Mouse (Mus musculus) ovary, adult 18-20 months (tissue): Measurements from ENCODE around the gene Apoa2.

Experiments used
- DNase-seq: peaks from one replicate; pipeline ENCODE4 v3.0.0; 2022; ENCODE audit warnings: low spot score, mixed read lengths

Gene Apoa2

DNA sequence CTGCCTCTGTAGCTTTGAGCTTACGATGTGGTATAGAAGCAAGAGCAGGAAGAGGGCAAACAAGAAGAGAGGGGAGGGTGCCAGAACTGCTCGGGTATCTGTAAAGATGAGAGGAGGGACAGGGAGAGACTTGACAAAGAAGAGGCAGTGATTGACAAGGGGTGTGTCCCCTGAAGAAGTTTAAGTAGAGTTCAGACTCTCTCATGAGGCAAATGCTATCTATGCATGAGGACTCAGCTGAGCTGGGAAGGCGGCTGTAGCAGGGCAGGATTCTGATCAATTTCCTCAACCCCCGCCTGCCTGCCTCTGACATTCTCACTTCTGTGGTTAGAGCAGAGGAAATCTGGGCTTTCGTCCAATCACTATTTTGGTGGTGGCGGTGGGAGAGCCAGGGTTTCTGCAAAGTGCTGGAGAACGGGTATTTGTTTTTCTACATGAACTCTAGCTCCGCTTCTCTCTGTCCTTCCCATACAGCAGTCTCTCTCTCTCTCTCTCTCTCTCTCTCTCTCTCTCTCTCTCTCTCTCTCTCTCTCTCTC is 37.8 kb downstream of the Apoa2 start:
- peak; percentile 75 for DNase-seq

GRCm38 (mm10) chr1:171263185-171263611 is 38.3 kb downstream of the Apoa2 start:
- no peak for DNase-seq

GRCm38 (mm10) chr1:171263666-171264461 is 39.0 kb downstream of the Apoa2 start:
- no peak for DNase-seq

- DNase-seq, result no peak
These were observed 41.3 kb downstream of the Apoa2 start for GRCm38 (mm10) chr1:171265971-171266744.

GRCm38 (mm10) chr1:171268341-171268740 is 43.5 kb downstream of the Apoa2 start:
- no peak for DNase-seq

DNA sequence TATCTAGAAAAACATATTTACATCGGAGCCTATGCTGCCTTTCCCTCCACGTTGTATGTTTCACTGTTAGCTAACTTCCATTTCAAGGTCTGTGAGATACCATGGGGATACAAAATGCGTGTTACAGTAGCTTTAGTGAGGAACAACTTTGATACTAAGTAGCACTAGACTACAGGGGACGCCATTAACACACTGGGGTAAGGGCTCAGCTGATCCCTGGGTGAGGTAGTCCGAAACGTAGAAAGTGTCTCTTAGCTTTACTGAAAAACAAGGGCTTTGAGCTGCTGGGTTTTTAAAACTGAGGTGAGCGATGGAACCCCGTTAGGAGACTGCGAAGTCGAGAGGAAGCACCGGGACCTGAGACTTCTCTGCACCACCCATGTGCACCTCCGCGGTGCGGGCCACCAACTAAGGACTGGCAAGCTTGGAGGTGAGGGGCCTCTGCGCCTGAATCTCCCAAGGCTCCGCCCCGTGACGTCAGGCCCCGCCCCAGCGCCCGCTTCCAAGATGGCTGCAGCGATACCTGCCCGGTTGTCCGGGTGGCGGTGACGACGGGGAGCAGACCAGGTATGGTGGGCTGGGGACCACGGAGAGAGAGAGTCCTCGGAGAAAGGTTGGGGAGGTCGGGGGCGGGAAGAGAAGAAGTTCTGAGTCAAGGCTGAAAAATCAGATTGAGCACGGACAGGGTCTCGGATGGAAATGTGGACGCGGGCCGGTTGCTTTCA is 45.2 kb downstream of the Apoa2 start, which contains the start of gene B4galt3:
Gene B4galt3, plus strand, starts transcription at position 481 of the 725 bp plus-strand sequence.
- peak; percentile 90 for DNase-seq

- DNase-seq, result no peak
These were observed 45.7 kb downstream of the Apoa2 start for GRCm38 (mm10) chr1:171270573-171270900.

GRCm38 (mm10) chr1:171271196-171271595 is 46.3 kb downstream of the Apoa2 start:
- DNase-seq, result no peak

DNA sequence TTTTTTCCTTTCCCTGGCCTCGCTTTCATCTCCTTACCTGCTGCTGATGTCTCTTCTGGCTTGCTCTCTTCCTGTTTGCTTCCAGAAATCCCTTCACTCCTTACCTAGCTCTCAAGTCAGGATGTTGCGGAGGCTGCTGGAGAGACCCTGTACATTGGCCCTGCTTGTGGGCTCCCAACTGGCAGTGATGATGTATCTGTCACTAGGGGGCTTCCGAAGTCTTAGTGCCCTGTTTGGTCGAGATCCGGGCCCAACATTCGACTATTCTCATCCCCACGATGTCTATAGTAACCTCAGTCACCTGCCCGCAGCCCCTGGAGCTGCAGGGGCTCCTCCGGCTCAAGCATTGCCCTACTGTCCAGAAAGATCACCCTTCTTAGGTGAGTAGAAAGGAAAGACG is 46.8 kb downstream of the Apoa2 start:
- DNase-seq, result no peak

DNA sequence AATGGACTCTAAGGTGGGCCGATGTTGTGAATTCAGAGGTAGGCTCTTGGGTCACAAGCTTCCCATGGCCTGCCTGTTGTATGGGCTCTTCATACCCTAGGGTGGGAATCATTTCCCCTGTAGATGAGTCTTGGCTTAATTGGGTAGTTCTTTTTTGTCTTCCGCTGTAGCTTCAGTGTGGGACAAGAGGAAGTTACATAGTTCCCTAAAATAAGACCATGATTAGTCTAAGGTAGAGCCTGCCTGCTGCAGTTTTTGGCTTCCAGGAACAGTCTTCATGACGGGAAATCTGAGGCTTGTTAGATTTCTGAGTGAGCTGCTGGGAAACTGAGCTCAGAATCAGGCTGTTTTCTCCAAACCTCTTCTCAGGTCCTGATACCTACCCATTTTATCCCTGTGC is 47.2 kb downstream of the Apoa2 start:
- no peak for DNase-seq

GRCm38 (mm10) chr1:171274171-171274570 is 49.3 kb downstream of the Apoa2 start:
- no peak for DNase-seq

- no peak for DNase-seq
These were observed 50.4 kb downstream of the Apoa2 start for GRCm38 (mm10) chr1:171275144-171275734.
